Mouse (Mus musculus) 3134 (cell line): ENCODE results near the gene Napepld.
"Not testable (repeated sequence)": the region's sequence is repeated elsewhere in the genome, so short reads cannot be mapped to it uniquely, and the experiment has no call there.

ENCODE experiments used
- DNase-seq: peaks from one replicate; pipeline ENCODE4 v3.0.0-alpha.2; 2011; ENCODE audit warnings: low spot score; ENCODE audit not compliant: insufficient read length; ENCODE audit errors: extremely low read depth

Napepld gene

DNA sequence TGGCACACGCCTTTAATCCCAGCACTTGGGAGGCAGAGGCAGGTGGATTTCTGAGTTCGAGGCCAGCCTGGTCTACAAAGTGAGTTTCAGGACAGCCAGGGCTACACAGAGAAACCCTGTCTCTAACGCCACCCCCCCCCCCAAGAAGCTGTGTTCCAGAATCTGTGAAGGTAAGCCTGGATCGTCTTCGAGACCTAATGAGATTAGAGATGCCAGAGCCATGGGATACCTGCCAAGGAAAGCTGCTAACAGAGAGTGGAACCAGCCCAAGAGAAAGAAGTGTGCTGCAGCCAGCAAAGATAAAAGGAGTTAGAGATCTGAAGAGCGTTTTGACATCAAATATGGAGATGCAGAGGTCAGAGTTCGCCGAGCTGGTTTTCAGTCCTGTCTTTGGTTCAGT lies 6.8 kb upstream of the Napepld start:
- DNase-seq: not testable (repeated sequence)

DNA sequence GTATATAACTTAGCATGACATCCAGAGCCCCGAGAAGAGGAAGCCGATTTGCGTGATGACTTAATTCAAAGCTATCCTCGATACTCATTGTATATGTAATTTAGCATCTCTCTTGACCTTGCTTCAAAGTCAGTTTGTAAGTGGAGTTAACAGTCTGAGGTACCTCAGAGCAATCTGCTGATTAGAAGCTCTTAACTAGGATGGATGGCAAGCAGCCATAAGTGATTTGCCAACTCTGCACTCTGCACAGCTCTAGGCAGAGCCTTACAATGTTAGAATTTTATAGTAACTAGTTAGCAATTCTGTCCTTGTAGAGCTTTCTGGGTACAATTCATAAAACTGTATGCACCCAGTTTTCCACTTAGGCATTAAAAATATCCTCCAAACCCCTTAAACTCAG lies 5.3 kb upstream of the Napepld start:
- no peak for DNase-seq

DNA sequence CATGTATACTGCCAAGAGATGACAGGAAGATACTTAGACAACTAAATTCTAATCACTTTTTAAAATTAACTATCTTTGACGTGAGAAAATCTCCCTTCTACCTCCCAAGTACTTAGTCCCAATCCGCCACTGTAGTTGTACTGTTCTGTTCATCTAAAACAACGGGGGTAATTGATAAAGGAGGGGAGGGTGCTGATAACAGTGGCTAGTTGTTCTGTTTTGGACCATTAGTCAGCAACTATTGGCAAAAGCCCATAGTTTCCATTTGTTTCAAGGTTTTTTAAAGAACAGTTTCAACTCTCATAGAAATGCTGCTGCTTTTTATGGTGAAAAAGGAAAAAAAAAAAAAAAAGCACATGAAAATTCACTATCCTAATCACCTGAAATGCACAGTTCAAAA lies 2.5 kb upstream of the Napepld start:
- DNase-seq: no peak

DNA sequence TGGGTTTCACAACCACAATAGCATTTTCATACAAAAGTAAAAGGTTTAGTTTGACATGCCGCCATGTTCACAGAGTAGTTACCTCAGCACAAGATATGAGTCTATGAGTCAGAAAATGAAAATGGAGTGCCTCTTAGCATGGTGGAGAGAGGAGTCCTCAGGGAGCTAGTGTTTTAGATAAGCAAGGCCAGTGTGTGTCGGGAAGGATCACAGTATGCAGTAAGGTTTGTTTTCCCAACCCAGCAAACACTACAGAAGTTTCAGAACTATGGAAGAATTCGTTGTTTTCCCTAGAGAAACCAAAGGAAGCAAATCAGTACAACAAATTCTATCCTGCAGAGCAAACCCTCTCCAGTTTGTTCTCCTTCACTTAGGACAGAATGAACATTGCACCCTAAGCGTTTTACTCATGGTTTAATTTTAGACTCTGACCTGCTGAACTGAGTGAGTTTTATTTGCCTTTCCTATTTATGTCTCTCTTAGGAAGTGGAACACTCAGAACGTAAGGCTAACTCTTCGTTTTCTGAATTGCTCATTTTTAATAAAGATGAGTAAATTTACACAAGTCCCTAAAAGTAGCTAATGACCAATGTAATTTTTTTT lies 1.8 kb upstream of the Napepld start:
- no peak for DNase-seq

DNA sequence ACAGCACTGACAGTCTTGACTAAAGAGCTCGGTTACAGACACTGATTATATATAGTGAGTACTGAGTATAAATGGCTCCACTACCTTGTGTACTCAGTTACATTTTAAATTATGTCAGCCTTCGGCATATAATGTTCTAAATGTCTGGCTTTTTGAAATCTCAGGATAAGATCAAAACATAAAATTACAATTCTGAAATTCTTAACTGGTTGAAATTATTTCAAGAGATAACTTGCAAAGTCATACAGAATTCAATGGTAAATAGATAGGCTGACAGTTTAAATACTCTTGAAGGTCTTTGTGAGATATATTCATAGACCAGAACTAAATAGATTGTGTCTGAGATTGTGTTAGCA lies 791 bp upstream of the Napepld start:
- no peak for DNase-seq

DNA sequence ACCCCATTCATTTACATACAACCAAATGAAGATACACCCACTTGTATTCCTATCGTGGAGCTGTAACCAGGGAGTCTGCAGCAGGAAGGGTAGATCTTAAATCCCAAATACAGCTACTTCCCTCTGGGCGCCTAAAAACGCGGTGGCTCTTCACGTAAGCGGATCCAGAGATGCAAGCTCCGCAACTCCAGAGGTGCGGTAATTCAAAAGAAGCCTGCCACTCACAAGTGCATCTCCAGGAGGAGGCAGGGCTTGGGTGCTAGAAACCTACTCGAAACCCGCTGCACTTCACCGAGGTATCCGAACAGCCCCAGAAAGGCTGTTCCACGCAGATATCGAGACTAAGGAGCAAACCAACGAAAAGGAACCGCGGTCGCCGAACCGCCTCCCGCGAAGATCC lies 262 bp downstream of the Napepld start:
- no peak for DNase-seq

DNA sequence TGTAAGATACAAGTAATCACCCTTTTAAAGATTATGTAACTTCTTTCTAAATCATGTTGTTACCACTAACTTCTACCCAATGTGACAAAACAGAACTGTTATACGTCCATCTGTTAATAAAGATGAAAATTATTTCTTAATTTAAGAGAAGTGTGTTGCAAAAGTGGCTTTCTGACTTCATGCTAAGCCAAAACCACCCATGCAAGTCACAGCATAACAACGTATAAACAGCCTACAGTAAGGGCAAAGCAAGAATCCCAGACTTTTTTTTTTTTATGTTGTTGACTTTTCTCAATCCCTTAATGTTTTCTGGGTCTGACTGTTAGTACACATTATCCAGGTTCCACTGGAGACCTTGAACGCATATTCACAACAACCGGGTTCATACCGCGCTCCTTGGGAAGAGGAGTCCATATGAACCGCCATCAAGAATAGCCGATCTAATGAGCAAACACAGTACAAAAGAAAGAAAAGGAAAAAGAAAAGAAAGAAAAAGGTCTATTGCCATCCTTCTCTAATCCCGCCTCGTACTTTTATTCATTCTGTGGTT lies 849 bp downstream of the Napepld start:
- DNase-seq: no peak

DNA sequence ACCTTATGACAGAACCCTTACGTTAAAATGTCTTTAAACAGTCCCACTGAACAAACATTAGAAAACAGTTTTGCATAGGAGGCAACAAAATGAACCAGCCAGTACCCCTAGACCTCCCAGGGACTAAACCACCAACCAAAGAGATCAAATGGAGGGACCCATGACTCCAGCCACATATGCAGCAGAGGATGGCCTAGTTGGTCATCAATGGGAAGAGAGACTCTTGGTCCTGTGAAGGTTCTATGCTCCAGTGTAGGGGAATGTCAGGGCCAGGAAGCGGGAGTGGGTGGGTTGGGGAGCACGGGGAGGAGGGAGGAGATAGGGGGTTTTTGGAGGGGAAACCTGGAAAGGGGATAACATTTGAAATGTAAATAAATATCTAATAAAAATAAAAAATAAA lies 1.6 kb downstream of the Napepld start:
- DNase-seq: not testable (repeated sequence)

DNA sequence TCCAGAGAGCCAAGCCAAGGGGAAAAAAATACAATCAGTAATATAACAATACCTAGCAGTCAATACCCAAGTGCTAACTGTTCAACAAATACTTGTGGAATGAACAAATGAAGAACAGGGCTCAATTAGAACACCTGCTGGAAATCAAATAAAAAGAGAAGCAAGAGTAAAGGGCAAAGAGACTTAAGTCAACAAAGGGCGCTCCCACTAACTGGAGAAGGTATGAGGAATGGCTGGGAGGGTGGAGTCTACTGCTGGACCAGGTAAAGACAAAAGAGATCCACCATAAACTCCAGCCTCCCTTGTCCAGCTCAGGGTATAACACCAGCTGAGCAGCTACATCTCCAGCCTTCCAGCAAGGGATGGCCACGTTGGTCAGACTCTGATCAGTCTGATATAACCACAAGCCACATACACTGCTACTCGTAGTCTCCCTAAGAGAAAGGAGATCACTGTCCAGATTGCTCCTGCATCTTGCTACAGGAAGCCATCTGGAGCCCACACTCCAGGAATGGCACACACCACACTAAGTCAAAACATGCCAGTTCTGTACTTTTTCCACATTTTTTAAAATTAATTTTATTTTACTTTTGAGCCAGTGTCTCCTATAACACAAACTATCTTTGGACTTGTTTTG lies 6.2 kb downstream of the Napepld start:
- DNase-seq: no peak

DNA sequence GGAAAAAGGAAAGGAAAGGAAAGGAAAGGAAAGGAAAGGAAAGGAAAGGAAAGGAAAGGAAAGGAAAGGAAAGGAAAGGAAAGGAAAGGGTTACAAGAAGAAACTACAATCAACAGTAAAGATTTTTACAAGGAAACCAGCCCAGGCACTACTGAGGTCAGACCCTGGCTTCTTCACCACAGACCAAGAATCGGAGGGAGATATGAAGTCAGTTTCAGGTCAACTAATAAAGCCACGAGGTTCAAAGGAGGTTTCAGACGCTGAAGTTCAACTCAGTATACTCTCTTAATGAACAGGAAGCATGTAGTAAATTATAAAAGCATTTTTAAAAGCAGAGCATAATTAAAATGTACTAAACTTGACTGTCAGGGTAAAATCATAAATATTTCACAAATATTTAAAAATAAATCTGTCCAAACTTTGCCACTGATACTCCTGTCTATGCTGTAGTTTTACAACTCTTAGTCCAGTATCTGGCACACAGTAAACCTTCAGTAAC lies 7.8 kb downstream of the Napepld start:
- no peak for DNase-seq

DNA sequence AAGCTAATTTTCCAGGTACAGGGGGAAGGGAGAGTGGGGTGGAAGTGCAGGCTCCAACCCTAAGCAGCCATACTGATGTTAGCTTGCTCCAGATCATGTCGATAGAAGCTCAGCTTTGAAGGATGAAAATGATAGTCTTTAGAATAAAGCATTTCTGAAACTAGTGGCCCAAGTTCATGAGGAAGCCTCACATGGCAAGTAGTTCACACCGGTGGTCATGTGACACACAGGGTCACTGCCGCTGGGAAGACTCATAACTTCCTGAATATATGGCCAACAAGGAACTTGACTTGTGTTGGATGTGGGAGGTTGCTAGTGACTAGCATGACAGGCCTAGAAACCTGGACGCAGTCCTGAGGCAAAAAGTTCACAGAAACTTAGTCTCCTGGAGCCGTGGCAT lies 9.0 kb downstream of the Napepld start:
- DNase-seq: no peak

DNA sequence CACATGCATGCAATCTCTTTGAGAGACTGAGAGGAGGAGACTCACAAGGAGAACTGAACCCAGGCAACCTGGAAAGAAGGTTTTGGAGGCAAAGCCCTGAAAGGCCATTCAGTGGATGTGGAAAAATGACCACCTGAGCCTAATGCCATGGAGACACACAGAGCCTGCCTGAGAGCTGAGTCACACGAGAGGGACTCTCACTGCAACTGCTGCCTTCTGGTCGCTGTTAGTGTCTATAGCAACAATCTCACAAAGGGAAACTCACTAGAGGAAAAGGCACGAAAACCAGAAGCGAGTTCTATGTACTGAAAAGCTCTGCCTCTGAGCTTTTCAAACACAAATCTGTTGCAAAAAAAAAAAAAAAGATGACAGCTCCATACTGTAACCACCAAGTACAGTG lies 14.2 kb downstream of the Napepld start:
- DNase-seq: no peak

DNA sequence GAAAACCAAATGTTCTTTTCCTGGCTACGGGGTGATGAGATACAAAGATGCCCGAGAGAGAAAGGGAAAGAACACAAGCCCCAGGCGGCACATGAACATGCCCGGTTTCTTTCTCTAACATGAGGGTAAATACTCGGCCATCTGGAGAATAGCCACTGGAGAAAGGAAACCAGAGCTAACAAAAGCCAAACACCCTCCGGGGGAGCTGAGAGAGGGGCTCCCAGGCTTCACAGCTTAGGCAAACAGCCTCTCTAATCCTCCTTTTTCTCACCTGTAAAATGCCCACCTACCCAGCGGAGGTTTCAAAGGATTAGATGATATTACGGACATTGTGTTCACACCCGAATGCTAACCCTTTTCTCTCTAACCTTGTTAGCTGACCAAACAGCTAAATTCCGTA lies 16.2 kb downstream of the Napepld start:
- DNase-seq: no peak

DNA sequence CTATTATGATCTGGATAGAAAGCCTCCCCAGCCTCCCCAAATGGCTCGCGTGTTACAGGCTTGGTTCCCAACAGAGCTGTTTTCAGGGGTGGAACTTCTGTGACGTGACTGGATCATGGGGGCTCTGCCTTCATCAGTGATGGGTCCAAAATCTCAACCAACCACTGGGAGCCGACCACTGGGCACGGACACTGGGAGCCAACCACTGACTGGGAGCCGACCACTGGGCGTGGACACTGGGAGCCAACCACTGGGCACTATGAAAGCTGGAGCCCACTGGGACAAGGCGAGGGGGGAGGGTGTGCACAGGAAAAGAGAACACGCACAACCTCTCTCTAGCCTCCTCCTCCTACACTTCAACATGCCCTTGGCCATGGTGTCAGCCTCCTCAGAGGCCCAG lies 17.4 kb downstream of the Napepld start:
- DNase-seq: no peak

DNA sequence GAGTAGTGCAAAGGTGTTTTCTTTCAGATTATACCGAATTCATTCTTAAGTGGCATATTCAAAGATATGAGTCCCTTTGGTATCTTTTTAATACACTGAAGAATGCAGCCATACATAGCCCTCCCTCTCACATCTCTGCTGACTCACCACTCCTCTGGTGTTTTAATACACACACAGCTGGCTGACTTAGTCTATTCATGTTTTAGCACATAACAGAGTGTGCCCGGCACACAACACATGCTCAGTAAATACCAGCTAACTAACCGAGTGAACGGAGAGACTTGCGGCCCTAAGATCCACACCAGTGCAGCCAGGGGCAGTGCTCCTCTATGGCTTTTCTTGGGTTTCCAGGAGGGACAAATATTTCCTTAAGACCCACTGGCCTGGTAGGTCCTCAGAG lies 20.3 kb downstream of the Napepld start:
- DNase-seq: no peak

DNA sequence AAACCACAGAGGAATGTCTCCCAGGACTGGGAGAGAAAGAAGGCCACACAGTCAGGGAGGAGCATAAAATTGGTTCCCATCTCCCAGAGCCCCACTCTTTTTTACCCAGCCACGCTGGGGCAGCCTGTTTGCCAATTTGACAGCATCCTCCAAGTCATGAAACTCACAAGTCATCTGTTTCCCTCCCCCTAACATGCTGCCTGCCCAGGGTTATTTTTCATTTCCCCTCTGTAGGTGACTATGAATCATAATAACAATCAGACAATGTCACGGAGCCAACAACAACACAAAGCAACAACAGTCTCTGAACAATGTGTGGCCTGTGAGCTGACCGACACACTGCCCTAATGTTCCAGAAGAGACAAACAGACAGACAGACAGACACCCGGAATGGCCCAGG lies 21.2 kb downstream of the Napepld start:
- DNase-seq: no peak

DNA sequence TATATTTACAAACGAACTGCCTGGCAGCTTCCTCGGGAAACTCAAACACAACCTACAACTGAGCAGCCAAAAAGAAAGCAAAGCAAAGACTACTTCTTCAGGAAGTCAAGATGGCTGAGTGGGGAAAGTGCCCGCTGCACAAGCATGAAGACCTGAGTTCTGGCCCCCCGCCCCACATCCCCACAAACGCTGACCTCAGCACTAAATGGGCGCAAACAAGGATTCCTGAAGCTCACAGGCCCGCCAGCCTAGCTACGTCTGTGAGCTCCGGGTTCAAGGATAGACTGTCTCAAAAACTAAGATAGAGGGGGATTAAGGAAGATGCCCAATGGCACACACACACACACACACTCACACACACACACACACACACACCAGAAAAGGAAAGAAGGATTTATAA lies 22.8 kb downstream of the Napepld start:
- DNase-seq: no peak

DNA sequence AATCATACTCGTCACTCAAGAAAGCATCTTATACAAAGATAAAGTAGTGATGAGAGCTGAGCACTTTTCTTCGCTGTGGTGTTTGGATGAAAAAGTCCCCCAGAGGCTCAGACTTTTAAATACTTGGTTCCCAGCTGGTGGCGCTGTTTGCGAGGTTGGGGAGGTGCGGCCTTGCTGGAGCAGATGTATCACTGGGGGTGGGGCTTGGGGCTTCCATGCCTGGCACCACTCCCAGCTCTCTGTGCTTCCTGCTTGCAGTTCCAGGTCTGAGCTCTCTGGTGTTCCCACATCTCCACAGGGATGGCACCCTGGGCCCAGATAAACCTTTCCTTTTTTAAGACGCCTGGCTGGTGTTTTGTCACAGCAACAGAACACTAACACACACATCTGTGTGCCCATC lies 23.3 kb downstream of the Napepld start:
- DNase-seq: no peak

DNA sequence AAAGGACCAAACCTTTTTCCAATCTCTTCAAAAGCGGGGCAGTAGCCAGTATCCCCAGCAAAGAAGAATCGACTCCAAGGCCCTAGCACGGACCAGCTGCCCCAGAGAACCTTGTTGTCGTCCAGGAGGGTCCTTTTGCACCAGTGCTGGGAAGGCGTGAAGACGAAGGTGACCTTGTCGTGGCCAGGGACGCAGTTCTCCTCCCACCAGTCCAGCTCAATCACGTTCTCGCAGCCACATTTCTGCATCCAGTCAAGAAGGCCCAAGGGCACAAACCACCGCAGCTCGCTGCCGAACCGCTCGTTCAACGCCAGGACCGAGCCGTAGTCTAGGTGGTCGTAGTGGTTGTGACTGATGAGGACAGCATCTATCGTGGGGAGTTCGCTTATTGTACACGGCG lies 25.7 kb downstream of the Napepld start:
- DNase-seq: no peak

DNA sequence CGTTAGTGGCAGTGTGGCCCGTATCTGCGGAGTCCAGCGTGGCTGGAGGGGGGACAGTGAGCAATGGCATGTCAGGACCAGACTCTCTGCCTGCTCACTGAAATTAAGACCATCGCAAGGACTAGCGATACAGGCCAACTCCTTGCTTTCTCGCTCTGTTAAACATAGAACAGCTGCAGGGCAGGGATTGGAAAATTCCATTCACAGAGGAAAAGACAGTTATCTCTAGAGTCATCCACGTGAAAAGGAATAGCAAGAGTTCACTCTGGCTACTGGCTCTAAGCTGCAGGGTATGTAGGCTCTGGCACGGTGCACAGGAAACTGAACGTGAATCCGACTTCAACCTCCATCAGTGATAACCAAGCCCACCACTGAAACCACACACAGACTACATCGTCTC lies 26.2 kb downstream of the Napepld start:
- DNase-seq: no peak

DNA sequence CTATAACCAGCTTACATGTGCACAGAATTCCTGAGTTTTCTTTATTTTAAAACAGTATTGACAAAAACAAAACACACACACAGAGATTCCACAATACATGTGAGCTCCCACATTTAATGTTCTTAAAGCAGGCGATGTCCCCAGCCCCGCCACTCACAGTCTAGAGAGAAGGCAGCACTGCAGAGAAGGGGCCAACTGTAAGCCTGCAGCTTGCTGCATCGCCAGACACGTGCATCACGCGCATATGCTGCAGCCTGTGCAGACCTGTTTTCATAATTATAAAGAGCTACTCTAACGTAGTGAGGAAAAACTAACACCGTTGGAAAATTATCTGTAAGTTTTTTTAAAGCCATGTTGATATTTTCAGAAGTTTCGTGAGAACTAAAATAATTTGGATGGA lies 27.5 kb downstream of the Napepld start:
- no peak for DNase-seq

DNA sequence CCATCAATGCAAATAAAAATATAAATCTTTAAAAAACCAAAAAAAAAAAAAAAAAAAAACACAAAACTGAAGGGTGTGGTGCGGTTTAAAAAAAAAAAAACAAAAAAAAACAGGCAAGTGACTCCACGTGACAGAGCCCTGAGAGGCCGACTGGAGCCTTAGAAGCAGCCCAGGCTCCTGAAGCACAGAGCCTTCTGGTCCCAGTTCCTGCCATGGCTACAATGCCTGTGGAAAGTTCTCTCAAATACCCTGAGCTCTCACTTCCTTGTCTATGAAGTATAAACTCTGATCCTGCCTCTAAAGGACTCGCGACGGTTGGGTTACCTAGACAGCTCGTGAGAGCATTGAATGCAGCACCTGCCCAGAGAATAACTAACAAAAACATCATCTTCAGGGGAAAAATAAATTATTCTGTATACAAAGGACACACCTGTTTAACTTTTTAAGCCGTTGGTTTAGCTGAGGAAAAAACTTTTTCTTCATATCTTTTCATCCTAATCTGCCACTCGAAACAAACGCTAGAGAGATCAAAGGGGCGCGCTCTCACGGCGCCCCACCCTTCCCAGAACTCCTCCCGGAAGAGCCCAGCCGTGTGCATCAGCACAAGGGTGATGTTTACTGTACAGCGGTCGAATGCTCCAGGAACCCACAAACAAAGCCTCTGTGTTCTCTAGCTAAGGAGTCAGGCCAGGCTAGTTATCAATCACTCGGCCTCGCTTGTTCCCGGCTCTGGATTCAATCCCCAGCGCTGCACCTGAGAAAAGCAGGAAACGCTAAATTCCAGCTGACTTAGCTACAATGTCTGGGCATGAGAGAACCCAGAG lies 28.2 kb downstream of the Napepld start:
- DNase-seq: no peak
